Mouse (Mus musculus) kidney, embryonic 16.5 days (tissue): ENCODE measurements at regions not wholly inside any gene's neighbourhood (a gene's known extent, or its start where the extent isn't known, plus 50 kb on each side); places are given as distances from the start of the nearest gene placed in this dataset.

Experiments
- ATAC-seq: fragments of 200-750 bp; cut with Nextera tagmentation; 2 replicates; pipeline ENCODE4 v1.8.0; 2017; ENCODE audit warnings: moderate TSS enrichment; ENCODE audit not compliant: low FRiP score, low TSS enrichment
- H3K27ac ChIP-seq: fragments of 300-500 bp; sonication (generic); 2 replicates; pipeline ENCODE4 v1.5.1; 2014; ENCODE audit warnings: low read length
- H3K27me3 ChIP-seq: fragments of 300-500 bp; sonication (generic); 2 replicates; pipeline ENCODE4 v1.6.1; 2014; ENCODE audit warnings: low read length, control low read depth, mixed read lengths; ENCODE audit not compliant: insufficient read depth
- H3K36me3 ChIP-seq: fragments of 300-500 bp; sonication (generic); 2 replicates; pipeline ENCODE4 v1.6.1; 2014; ENCODE audit warnings: low read length, control low read depth, mixed read lengths; ENCODE audit not compliant: insufficient read depth
- H3K4me1 ChIP-seq: fragments of 300-500 bp; sonication (generic); 2 replicates; pipeline ENCODE4 v1.6.1; 2014; ENCODE audit warnings: low read length, control low read depth, mixed read lengths; ENCODE audit not compliant: insufficient read depth
- H3K4me2 ChIP-seq: fragments of 300-500 bp; sonication (generic); replicated peaks from 2 replicates; pipeline ENCODE4 v1.6.1; 2014; ENCODE audit warnings: low read depth, low read length
- H3K4me3 ChIP-seq: fragments of 300-500 bp; sonication (generic); 2 replicates; pipeline ENCODE4 v1.5.1; 2014; ENCODE audit warnings: mild to moderate bottlenecking, low read length
- H3K9ac ChIP-seq: fragments of 300-500 bp; sonication (generic); replicated peaks from 2 replicates; pipeline ENCODE4 v1.6.1; 2014; ENCODE audit warnings: low read length
- H3K9me3 ChIP-seq: fragments of 300-500 bp; sonication (generic); 2 replicates; pipeline ENCODE4 v1.6.1; 2016; ENCODE audit warnings: low read length, control low read depth
- WGBS: fragments of 180-500 bp; shearing (Covaris S2); extraction: QIAGEN DNeasy Blood & Tissue Kit; methylation state at CpG from one replicate; pipeline ENCODE4 v1.1.7; 2014; 5-methylcytosine and 5-hydroxymethylcytosine counted together

GRCm38 (mm10) chr13:115508646-115509045, 406.9 kb upstream of the Itga1 start:
- peak; percentile 87 for ATAC-seq
- H3K36me3 ChIP-seq, result no peaks in the 10 kb centered on the region
- 32% methylated on average over 3 of the region's 3 CpGs for WGBS
- H3K9me3 ChIP-seq, result no peaks in the 10 kb centered on the region
- H3K9ac ChIP-seq, result no peak overlapping the region
- no peaks in the 10 kb centered on the region for H3K27me3 ChIP-seq
- no peak overlapping the region for H3K27ac ChIP-seq
- no peak overlapping the region for H3K4me3 ChIP-seq
- no peaks in the 10 kb centered on the region for H3K4me1 ChIP-seq
- no peak overlapping the region for H3K4me2 ChIP-seq

DNA sequence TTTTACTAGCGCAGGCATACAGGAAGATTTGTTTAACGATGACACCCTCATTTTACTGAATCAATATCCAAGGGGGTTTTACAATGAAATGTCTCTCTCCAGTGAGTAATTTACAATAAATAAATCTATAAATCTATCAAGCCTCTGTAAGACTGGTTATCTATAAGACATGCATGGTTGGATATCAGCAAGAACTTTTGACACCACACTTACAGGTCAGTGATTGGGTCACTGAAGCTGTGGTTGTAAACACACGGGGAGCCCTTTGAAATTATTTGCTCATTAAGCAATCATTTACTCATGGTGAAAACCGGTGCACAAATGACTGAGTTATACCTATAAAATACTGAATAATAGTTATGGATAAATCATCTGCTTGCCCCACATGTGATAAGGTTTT, 392.6 kb upstream of the Itga1 start:
- WGBS, result 27% methylated on average over 4 of the region's 4 CpGs
- Histone ChIP-seq H3K27ac (no peak overlapping the region), H3K4me1 (no peaks in the 10 kb centered on the region), H3K4me3 (no peak overlapping the region), H3K27me3 (no peaks in the 10 kb centered on the region), H3K4me2 (no peak overlapping the region), H3K9ac (no peak overlapping the region), H3K9me3 (no peaks in the 10 kb centered on the region), H3K36me3 (no peaks in the 10 kb centered on the region)
- ATAC-seq, result no peak

- no peak overlapping the region for H3K4me3 ChIP-seq
- no peak overlapping the region for H3K4me2 ChIP-seq
- ATAC-seq, result no peak
- H3K9ac ChIP-seq, result no peak overlapping the region
- no peaks in the 10 kb centered on the region for H3K27me3 ChIP-seq
- no peaks in the 10 kb centered on the region for H3K9me3 ChIP-seq
- WGBS, result 41% methylated on average over 2 of the region's 2 CpGs
- H3K4me1 ChIP-seq, result no peaks in the 10 kb centered on the region
- H3K36me3 ChIP-seq, result no peaks in the 10 kb centered on the region
- H3K27ac ChIP-seq, result no peak overlapping the region
These were observed 374.1 kb upstream of the Itga1 start for GRCm38 (mm10) chr13:115475861-115476260.

GRCm38 (mm10) chr13:115465689-115466088, 363.9 kb upstream of the Itga1 start:
- Histone ChIP-seq H3K9ac (no peak overlapping the region), H3K9me3 (no peaks in the 10 kb centered on the region), H3K4me1 (no peaks in the 10 kb centered on the region), H3K27me3 (no peaks in the 10 kb centered on the region), H3K36me3 (no peaks in the 10 kb centered on the region), H3K27ac (no peak overlapping the region), H3K4me2 (no peak overlapping the region), H3K4me3 (no peak overlapping the region)
- WGBS, result 78% methylated on average over 6 of the region's 6 CpGs
- no peak for ATAC-seq

DNA sequence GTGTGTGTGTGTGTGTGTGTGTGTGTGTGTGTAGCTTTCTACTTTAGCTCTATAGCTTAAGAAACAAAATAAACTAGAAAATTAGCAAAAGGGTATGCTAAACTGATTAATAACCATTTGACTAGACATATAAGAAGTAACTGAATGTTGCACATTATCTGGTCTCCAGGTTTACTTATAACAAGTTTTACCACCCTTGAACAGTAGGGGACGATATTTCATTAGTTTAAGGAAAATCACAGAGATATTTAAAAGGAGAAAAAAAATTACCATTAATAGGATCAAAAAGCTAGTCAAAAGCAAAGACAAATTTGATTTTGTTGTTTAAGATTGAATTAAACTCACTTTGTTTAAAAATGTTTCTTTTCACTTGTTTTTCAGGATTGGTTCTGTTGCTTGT, 349.5 kb upstream of the Itga1 start:
- H3K4me2 ChIP-seq, result no peak overlapping the region
- no peak overlapping the region for H3K27ac ChIP-seq
- H3K9me3 ChIP-seq, result no peaks in the 10 kb centered on the region
- 8% methylated on average over 1 of the region's 1 CpGs for WGBS
- H3K36me3 ChIP-seq, result no peaks in the 10 kb centered on the region
- H3K4me3 ChIP-seq, result no peak overlapping the region
- no peaks in the 10 kb centered on the region for H3K27me3 ChIP-seq
- no peaks in the 10 kb centered on the region for H3K4me1 ChIP-seq
- ATAC-seq, result no peak
- H3K9ac ChIP-seq, result no peak overlapping the region

- Histone ChIP-seq H3K36me3 (no peaks in the 10 kb centered on the region), H3K4me2 (no peak overlapping the region), H3K4me1 (no peaks in the 10 kb centered on the region), H3K27me3 (no peaks in the 10 kb centered on the region), H3K9me3 (no peaks in the 10 kb centered on the region), H3K27ac (no peak overlapping the region), H3K9ac (no peak overlapping the region), H3K4me3 (no peak overlapping the region)
- no peak for ATAC-seq
- WGBS, result 76% methylated on average over 12 of the region's 12 CpGs
These were observed 325.6 kb upstream of the Itga1 start for GRCm38 (mm10) chr13:115427091-115428033.

- no peak overlapping the region for H3K4me2 ChIP-seq
- H3K27me3 ChIP-seq, result no peaks in the 10 kb centered on the region
- no peaks in the 10 kb centered on the region for H3K4me1 ChIP-seq
- H3K9me3 ChIP-seq, result no peaks in the 10 kb centered on the region
- no peak overlapping the region for H3K9ac ChIP-seq
- no peak for ATAC-seq
- WGBS, result 79% methylated on average over 8 of the region's 8 CpGs
- H3K4me3 ChIP-seq, result no peak overlapping the region
- H3K27ac ChIP-seq, result no peak overlapping the region
- no peaks in the 10 kb centered on the region for H3K36me3 ChIP-seq
These were observed 324.1 kb upstream of the Itga1 start for GRCm38 (mm10) chr13:115425610-115426562.

DNA sequence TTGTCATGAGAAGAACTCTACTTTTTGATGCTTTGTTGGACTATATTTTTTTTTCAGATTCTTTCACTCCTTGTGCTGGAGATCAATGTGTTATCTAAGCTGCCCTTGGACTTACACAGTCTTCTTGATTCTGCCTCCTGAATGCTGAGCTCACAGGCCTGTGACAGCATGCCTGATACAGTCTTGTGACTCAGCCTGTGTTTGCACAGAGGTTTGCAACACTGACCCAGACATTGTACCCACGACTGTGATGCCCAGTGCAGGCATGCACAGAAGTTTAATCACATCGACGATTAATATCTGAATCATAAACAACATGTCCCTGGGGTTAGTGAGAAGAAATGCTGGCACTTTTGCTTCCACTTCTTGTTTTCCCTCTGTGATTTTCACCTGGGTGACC, 322.0 kb upstream of the Itga1 start:
- Histone ChIP-seq H3K36me3 (no peaks in the 10 kb centered on the region), H3K27ac (no peak overlapping the region), H3K27me3 (no peaks in the 10 kb centered on the region), H3K4me2 (no peak overlapping the region), H3K9ac (no peak overlapping the region), H3K4me1 (no peaks in the 10 kb centered on the region), H3K9me3 (no peaks in the 10 kb centered on the region), H3K4me3 (no peak overlapping the region)
- ATAC-seq, result no peak
- WGBS, result 79% methylated on average over 3 of the region's 3 CpGs

DNA sequence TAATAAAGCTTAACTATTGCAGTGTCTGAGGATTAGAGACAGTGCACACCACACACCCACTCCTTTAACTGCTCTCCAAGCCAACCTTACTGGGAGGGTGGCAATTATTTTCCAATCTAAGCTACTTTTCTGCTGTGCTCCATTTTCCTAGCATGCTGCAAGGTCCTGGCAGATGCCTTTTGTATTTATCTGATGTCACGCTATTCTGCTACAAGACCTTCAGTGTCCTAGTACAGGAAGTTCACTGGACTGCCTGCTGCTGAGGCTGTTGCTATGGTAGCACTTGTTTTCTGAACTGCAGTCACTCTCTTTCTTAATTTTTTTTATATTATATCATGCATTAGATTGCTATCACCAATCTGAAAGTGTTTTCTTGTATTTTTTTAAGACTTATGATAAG, 319.7 kb upstream of the Itga1 start:
- 45% methylated on average over 1 of the region's 1 CpGs for WGBS

More for the DNA sequence above, 319.7 kb upstream of the Itga1 start:
- no peaks in the 10 kb centered on the region for H3K27me3 ChIP-seq
- ATAC-seq, result no peak
- no peak overlapping the region for H3K4me3 ChIP-seq
- no peaks in the 10 kb centered on the region for H3K9me3 ChIP-seq
- H3K9ac ChIP-seq, result no peak overlapping the region
- H3K36me3 ChIP-seq, result no peaks in the 10 kb centered on the region
- H3K4me2 ChIP-seq, result no peak overlapping the region
- no peak overlapping the region for H3K27ac ChIP-seq
- no peaks in the 10 kb centered on the region for H3K4me1 ChIP-seq
